Mouse (Mus musculus): ENCODE results near the gene Kdm2a. TPM values are rescaled to one million over a fixed set of nuclear protein-coding genes. Genes with fewer than 3 reads are reported as not detected.

Gene Kdm2a
- polyA plus RNA-seq, 1 experiment from 2014 or later, result 10.9 TPM

- no peak overlapping the region for H3K9ac ChIP-seq
- WGBS (ENCODE audit: insufficient replicate concordance), result 92% methylated on average over 8 of the region's 8 CpGs
Observed at GRCm38 (mm10) chr19:4328737-4329304, 69.3 kb downstream of the Kdm2a start.

GRCm38 (mm10) chr19:4326881-4327280 lies 71.2 kb downstream of the Kdm2a start:
- ATAC-seq (ENCODE audit: low read depth), result no peak
- Histone ChIP-seq H3K9me3 (replicated peaks) (no peaks in the 10 kb centered on the region), H3K9ac (no peak overlapping the region), H3K4me2 (no peak overlapping the region), H3K4me3 (replicated peaks) (no peak overlapping the region), H3K36me3 (peaks cover 97% of the 10 kb centered on the region), H3K27ac (no peak overlapping the region), H3K4me1 (replicated peaks) (peaks cover 11% of the 10 kb centered on the region), H3K27me3 (no peaks in the 10 kb centered on the region)
- no peak for DNase-seq
- 82% methylated on average over 1 of the region's 1 CpGs for WGBS (ENCODE audit: insufficient replicate concordance)

More at GRCm38 (mm10) chr19:4328737-4329304, 69.3 kb downstream of the Kdm2a start:
- no peaks in the 10 kb centered on the region for H3K27me3 ChIP-seq
- H3K4me3 ChIP-seq (replicated peaks), result no peak overlapping the region
- H3K4me1 ChIP-seq (replicated peaks), result peaks cover 31% of the 10 kb centered on the region
- H3K36me3 ChIP-seq, result peaks cover 80% of the 10 kb centered on the region
- H3K4me2 ChIP-seq, result no peak overlapping the region
- H3K9me3 ChIP-seq (replicated peaks), result no peaks in the 10 kb centered on the region
- DNase-seq (no peak), ATAC-seq (ENCODE audit: low read depth) (no peak)
- H3K27ac ChIP-seq, result no peak overlapping the region

GRCm38 (mm10) chr19:4326106-4326505 lies 72.0 kb downstream of the Kdm2a start:
- H3K27ac ChIP-seq, result no peak overlapping the region
- H3K27me3 ChIP-seq, result no peaks in the 10 kb centered on the region
- no peaks in the 10 kb centered on the region for H3K9me3 ChIP-seq (replicated peaks)
- no peak overlapping the region for H3K4me2 ChIP-seq
- no peak for DNase-seq
- no peak overlapping the region for H3K9ac ChIP-seq
- H3K4me3 ChIP-seq (replicated peaks), result no peak overlapping the region
- WGBS (ENCODE audit: insufficient replicate concordance), result 67% methylated on average over 3 of the region's 3 CpGs
- H3K36me3 ChIP-seq, result peaks cover 96% of the 10 kb centered on the region
- peaks cover 4% of the 10 kb centered on the region for H3K4me1 ChIP-seq (replicated peaks)
- ATAC-seq (ENCODE audit: low read depth), result no peak

- ATAC-seq (ENCODE audit: low read depth) (no peak), DNase-seq (no peak)
- 91% methylated on average over 3 of the region's 3 CpGs for WGBS (ENCODE audit: insufficient replicate concordance)
- Histone ChIP-seq H3K36me3 (peaks cover 97% of the 10 kb centered on the region), H3K4me1 (replicated peaks) (no peaks in the 10 kb centered on the region), H3K9me3 (replicated peaks) (no peaks in the 10 kb centered on the region), H3K4me2 (no peak overlapping the region), H3K27me3 (no peaks in the 10 kb centered on the region), H3K27ac (no peak overlapping the region), H3K4me3 (replicated peaks) (no peak overlapping the region), H3K9ac (no peak overlapping the region)
Observed at GRCm38 (mm10) chr19:4322134-4322533, 76.0 kb downstream of the Kdm2a start.

DNA sequence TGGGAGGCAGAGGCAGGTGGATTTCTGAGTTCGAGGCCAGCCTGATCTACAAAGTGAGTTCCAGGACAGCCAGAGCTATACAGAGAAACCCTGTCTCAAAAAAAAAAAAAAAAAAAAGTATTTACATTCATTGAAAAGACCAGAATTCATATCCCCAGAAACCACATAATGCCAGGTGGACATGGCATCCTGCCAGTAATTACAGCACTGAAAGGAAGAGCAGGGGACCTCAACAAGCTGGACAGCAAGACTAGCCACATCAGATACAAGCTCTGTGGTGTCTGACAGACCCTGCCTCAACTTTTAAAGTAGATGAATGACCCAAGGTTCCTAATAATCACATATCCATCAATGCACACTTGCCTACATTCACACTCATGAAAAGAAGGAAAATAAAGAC lies 76.5 kb downstream of the Kdm2a start:
- Histone ChIP-seq H3K4me3 (replicated peaks) (no peak overlapping the region), H3K4me1 (replicated peaks) (no peaks in the 10 kb centered on the region), H3K27ac (no peak overlapping the region), H3K27me3 (no peaks in the 10 kb centered on the region), H3K9me3 (replicated peaks) (no peaks in the 10 kb centered on the region), H3K4me2 (no peak overlapping the region), H3K36me3 (peaks cover 93% of the 10 kb centered on the region), H3K9ac (no peak overlapping the region)
- DNase-seq (no peak), ATAC-seq (ENCODE audit: low read depth) (no peak)
- WGBS (ENCODE audit: insufficient replicate concordance), result 82% methylated on average over 1 of the region's 1 CpGs

DNA sequence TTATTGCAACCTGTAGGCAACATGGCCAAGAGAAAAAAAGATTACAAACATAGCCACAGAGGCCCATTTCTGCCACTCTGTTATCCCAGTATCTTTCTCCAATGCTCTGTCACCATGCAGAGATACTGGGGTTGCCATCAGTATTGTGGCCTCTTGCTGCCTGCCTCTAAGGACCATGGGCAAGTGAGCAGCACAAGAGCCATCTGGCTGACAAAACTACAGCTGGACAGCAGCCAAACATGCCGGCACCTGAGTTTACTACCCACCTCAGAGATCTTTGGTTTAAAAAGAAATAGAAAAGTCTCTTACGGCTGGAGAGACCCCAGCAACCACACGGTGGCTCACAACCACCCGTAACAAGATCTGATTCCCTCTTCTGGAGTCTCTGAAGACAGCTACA lies 78.8 kb downstream of the Kdm2a start:
- ATAC-seq (ENCODE audit: low read depth) (no peak), DNase-seq (no peak)
- Histone ChIP-seq H3K27me3 (no peaks in the 10 kb centered on the region), H3K9ac (no peak overlapping the region), H3K4me1 (replicated peaks) (peaks cover 7% of the 10 kb centered on the region; the same call in 1 of the 2 replicates), H3K36me3 (peaks cover 75% of the 10 kb centered on the region), H3K4me2 (no peak overlapping the region), H3K9me3 (replicated peaks) (no peaks in the 10 kb centered on the region), H3K27ac (no peak overlapping the region), H3K4me3 (replicated peaks) (no peak overlapping the region)
- 88% methylated on average over 4 of the region's 4 CpGs for WGBS (ENCODE audit: insufficient replicate concordance)

GRCm38 (mm10) chr19:4317181-4317580 lies 80.9 kb downstream of the Kdm2a start:
- no peaks in the 10 kb centered on the region for H3K27me3 ChIP-seq
- H3K4me1 ChIP-seq (replicated peaks), result peaks cover 7% of the 10 kb centered on the region; the same call in 1 of the 2 replicates
- H3K9me3 ChIP-seq (replicated peaks), result no peaks in the 10 kb centered on the region
- no peak overlapping the region for H3K4me3 ChIP-seq (replicated peaks)
- DNase-seq, result no peak
- no peak overlapping the region for H3K27ac ChIP-seq
- H3K4me2 ChIP-seq, result no peak overlapping the region
- no peak for ATAC-seq (ENCODE audit: low read depth)
- H3K9ac ChIP-seq, result no peak overlapping the region
- peaks cover 55% of the 10 kb centered on the region for H3K36me3 ChIP-seq
- WGBS (ENCODE audit: insufficient replicate concordance), result 86% methylated on average over 3 of the region's 3 CpGs

DNA sequence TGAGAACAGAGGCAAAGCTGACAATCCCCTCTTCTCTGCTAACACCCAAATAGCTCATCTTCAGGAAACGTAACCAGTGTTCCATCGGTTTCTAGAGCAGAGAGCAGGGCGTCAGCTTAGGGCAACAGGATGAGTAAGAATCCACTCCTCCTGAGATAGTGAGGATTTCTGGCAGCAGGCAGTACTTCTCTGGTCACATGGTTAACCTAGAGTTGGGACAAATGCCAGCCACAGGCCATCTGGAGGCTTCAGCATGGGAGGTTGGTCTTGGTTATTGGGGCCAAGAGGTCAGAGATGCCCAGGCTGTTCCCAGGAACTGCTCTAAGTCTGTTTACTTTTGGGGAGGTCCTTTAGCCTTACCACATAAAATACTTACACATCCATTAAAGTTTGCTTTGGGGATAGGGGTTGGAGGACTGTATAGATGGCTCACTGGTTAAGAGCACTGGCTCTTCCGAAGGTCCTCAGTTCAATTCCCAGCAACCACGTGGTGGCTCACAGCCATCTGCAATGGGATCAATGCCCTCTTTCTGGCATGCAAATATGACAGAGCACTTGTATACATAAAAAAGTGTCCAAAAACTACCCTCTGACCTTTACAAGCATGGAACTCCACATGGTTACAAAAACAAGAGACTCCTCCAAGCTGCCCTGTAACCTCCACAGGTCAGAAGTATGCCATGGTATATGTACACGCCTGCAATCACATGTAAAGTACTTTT lies 82.7 kb downstream of the Kdm2a start:
- Histone ChIP-seq H3K27ac (no peak overlapping the region), H3K4me3 (replicated peaks) (no peak overlapping the region), H3K27me3 (no peaks in the 10 kb centered on the region), H3K4me2 (no peak overlapping the region), H3K9me3 (replicated peaks) (no peaks in the 10 kb centered on the region), H3K36me3 (peaks cover 39% of the 10 kb centered on the region), H3K4me1 (replicated peaks) (peaks cover 7% of the 10 kb centered on the region; the same call in 1 of the 2 replicates), H3K9ac (no peak overlapping the region)
- DNase-seq (no peak), ATAC-seq (ENCODE audit: low read depth) (no peak)
- 72% methylated on average over 6 of the region's 6 CpGs for WGBS (ENCODE audit: insufficient replicate concordance)

DNA sequence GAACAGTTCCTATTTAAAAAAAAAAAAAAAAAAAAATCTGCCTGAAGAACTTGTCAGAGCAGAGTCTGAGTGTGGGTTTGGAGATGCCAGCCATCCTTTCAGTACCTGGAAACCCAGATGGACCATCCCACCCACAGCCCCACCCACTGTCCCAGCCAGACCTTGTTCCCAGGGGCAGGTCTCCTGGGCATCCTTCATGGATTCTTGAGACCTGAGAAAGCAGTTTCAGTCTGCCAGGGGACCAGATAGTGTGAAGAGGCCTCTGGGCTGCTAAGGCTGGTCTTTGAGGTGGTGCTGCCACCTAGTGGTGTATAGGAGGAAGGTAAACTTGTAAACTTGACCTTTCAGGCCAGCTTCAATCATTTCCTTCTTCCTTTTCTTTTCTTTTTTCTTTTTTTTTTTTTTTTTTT lies 88.3 kb downstream of the Kdm2a start:
- Histone ChIP-seq H3K36me3 (no peaks in the 10 kb centered on the region), H3K27ac (no peak overlapping the region), H3K9me3 (replicated peaks) (no peaks in the 10 kb centered on the region), H3K4me3 (replicated peaks) (no peak overlapping the region), H3K4me1 (replicated peaks) (peaks cover 11% of the 10 kb centered on the region), H3K4me2 (no peak overlapping the region), H3K9ac (no peak overlapping the region), H3K27me3 (no peaks in the 10 kb centered on the region)
- DNase-seq, result peak; percentile 44
- ATAC-seq (ENCODE audit: low read depth), result no peak

DNA sequence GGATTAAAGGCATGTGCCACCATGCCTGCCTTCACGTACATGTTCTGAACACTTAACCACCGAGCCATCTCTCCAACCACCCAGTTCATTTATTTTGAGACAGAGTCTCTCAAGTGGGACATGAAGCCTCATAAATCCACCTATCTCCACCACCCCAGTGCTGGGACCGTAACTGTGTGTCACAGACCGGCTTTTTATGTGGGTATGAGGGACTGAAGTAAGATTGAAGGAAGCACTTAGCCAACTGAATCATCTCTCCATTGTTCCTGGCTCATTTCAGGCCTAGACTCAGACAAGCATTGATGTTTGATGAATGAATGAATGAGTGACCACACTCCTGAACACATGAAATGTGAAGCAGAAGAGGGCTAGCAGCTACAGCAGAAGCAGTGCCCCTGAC lies 88.8 kb downstream of the Kdm2a start:
- DNase-seq, result no peak
- no peak overlapping the region for H3K27ac ChIP-seq
- WGBS (ENCODE audit: insufficient replicate concordance), result 78% methylated on average over 4 of the region's 4 CpGs

DNA sequence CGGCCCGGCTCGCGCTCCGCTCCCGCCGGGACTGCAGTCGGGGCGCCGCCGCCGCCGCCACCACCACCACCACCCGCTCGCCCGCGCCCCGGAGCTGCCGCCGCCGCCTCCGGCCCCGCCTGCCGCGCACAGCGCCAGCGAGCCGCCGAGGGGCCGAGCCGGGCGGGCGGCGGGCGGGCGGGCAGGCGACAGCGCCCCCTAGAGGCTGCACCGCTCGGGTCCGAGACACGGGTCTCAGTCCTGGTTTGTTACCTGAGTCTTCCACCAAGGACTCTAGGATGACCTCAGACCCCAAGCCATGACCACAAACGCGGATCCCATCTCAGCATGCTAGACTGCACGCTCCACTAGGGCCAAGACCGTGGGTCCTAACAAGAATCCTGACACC lies 91.9 kb downstream of the Kdm2a start, which contains the start of gene Grk2:
Grk2 (minus strand) TSS at position 33 of the 388 bp plus-strand sequence.
- Histone ChIP-seq H3K4me3 (replicated peaks) (peak within 1 kb of the TSS; percentile 97), H3K4me2 (peak within 1 kb of the TSS; percentile 78), H3K4me1 (replicated peaks) (peaks cover 47% of the 10 kb centered on the region), H3K27ac (peak within 1 kb of the TSS; percentile 87), H3K9me3 (replicated peaks) (no peaks in the 10 kb centered on the region), H3K36me3 (no peaks in the 10 kb centered on the region), H3K9ac (peak within 1 kb of the TSS; percentile 97), H3K27me3 (no peaks in the 10 kb centered on the region)
- ATAC-seq (ENCODE audit: low read depth) (peak; percentile 82), DNase-seq (peak; percentile 74)
- WGBS (ENCODE audit: insufficient replicate concordance), result 1% methylated on average over 33 of the region's 46 CpGs

More for the DNA sequence above, 88.8 kb downstream of the Kdm2a start:
- no peak overlapping the region for H3K9ac ChIP-seq
- no peak for ATAC-seq (ENCODE audit: low read depth)
- H3K9me3 ChIP-seq (replicated peaks), result no peaks in the 10 kb centered on the region
- H3K36me3 ChIP-seq, result no peaks in the 10 kb centered on the region
- peaks cover 16% of the 10 kb centered on the region for H3K4me1 ChIP-seq (replicated peaks)
- H3K4me3 ChIP-seq (replicated peaks), result no peak overlapping the region
- no peak overlapping the region for H3K4me2 ChIP-seq
- no peaks in the 10 kb centered on the region for H3K27me3 ChIP-seq

All from liver, embryonic 13.5 days (tissue).